8 mouse cellular contexts compared by ENCODE assay signal in the genomic region with DNA sequence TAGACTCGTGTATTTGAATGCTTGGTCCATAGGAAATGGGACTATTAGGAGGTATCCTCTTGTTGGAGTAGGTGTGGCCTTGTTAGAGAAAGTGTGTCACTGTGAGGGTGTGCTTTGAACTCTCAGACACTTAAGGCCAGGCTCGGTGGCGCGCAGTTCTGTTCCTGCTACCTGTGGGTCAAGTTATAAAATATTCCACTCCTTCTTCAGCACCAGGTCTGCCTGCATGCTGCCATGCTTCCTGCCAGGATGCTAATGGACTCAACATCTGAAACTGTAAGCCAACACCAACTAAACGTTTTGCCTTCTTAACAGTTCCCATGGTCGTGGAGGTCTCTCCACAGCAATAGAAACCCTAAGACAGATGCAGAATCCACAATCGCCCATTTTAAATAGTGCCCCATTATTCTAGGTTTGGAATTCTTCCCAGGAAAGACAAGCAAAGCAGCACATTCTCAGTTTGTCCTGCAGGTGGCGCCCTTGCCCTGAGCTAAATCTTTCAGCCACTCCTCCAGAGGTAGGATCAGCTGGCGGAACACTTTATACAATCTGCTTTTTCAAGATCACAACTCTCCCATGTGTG.
A peak's percentile ranks its signal among the peaks of the same experiment; 100 is the strongest.
DNase-seq lines count a peak whose midpoint lies in the region; ATAC-seq lines count a peak whose summit lies in the region.

No protein-coding gene starts in this region.

- H3K4me3 ChIP-seq in heart, embryonic 12.5 days, result no peak overlapping the region
- H3K4me3 ChIP-seq in midbrain, embryonic 15.5 days, result no peak overlapping the region

- no peak overlapping the region for H3K4me2 ChIP-seq in heart, embryonic 12.5 days
- no peak overlapping the region for H3K4me2 ChIP-seq in midbrain, embryonic 15.5 days

- no peak for ATAC-seq in heart, embryonic 12.5 days (ENCODE audit: insufficient number of reproducible peaks, low FRiP score)
- ATAC-seq in midbrain, embryonic 15.5 days (replicated peaks), result peak; percentile 86

- H3K27me3 ChIP-seq in heart, embryonic 12.5 days (replicated peaks), result no peaks in the 10 kb centered on the region
- no peaks in the 10 kb centered on the region for H3K27me3 ChIP-seq in midbrain, embryonic 15.5 days (replicated peaks)

- DNase-seq in heart, adult 8-10 months (ENCODE audit: low spot score), result peak; percentile 35
- peak; percentile 76 for DNase-seq in cerebellum, adult 8-10 months
- DNase-seq in frontal cortex, adult 2 months (ENCODE audit: extremely low spot score in 1 of 2, low spot score in 1 of 2), result peak; percentile 43 to 89
- DNase-seq in induced T-regulatory cell, adult 2 months (ENCODE audit: low read depth), result peak; percentile 30
- DNase-seq in left cerebral cortex, adult 8-10 months (ENCODE audit: low spot score in 2 of 2), result peak; percentile 50 to 52
- DNase-seq in telencephalon, adult 2 months (ENCODE audit: low read depth, low spot score), result peak; percentile 60

- no peaks in the 10 kb centered on the region for H3K9me3 ChIP-seq in heart, embryonic 12.5 days (replicated peaks)
- H3K9me3 ChIP-seq in midbrain, embryonic 15.5 days, result no peaks in the 10 kb centered on the region

- no peaks in the 10 kb centered on the region for H3K4me1 ChIP-seq in heart, embryonic 12.5 days (replicated peaks)
- H3K4me1 ChIP-seq in midbrain, embryonic 15.5 days, result no peaks in the 10 kb centered on the region

- H3K9ac ChIP-seq in heart, embryonic 12.5 days, result no peak overlapping the region
- H3K9ac ChIP-seq in midbrain, embryonic 15.5 days, result no peak overlapping the region

- no peak overlapping the region for H3K27ac ChIP-seq in heart, embryonic 12.5 days (ENCODE audit: poor library complexity, severe bottlenecking)
- H3K27ac ChIP-seq in midbrain, embryonic 15.5 days, result no peak overlapping the region

- no peaks in the 10 kb centered on the region for H3K36me3 ChIP-seq in heart, embryonic 12.5 days
- H3K36me3 ChIP-seq in midbrain, embryonic 15.5 days (replicated peaks), result no peaks in the 10 kb centered on the region

- 19% methylated on average over 9 of the region's 9 CpGs for WGBS in heart, embryonic 12.5 days
- WGBS in midbrain, embryonic 15.5 days, result 25% methylated on average over 9 of the region's 9 CpGs
